Mouse (Mus musculus) midbrain, embryonic 11.5 days (tissue): ENCODE data around the gene Foxr1. TPM values are rescaled to one million over a fixed set of nuclear protein-coding genes. Genes with fewer than 3 reads are reported as not detected.
"Not testable (repeated sequence)": the region's sequence is repeated elsewhere in the genome, so short reads cannot be mapped to it uniquely, and the experiment has no call there.

Source experiments
- ATAC-seq: fragments of 200-750 bp; cut with Nextera tagmentation; 2 replicates; pipeline ENCODE4 v1.8.0; 2017; ENCODE audit warnings: moderate TSS enrichment, moderate library complexity; ENCODE audit not compliant: low FRiP score
- DNase-seq: peaks from one replicate; pipeline ENCODE4 v3.0.0; 2015; ENCODE audit warnings: low spot score; ENCODE audit errors: missing footprints
- H3K27ac ChIP-seq: fragments of 300-500 bp; sonication (generic); 2 replicates; pipeline ENCODE4 v1.5.1; 2014; ENCODE audit warnings: low read depth, low read length
- H3K27me3 ChIP-seq: fragments of 300-500 bp; sonication (generic); 2 replicates; pipeline ENCODE4 v1.6.1; 2014; ENCODE audit warnings: mild to moderate bottlenecking, low read length, moderate library complexity, mixed read lengths; ENCODE audit not compliant: control insufficient read depth, insufficient read depth
- H3K36me3 ChIP-seq: fragments of 300-500 bp; sonication (generic); 2 replicates; pipeline ENCODE4 v1.6.1; 2014; ENCODE audit warnings: mild to moderate bottlenecking, low read length, moderate library complexity, mixed read lengths; ENCODE audit not compliant: control insufficient read depth, insufficient read depth
- H3K4me1 ChIP-seq: fragments of 300-500 bp; sonication (generic); 2 replicates; pipeline ENCODE4 v1.6.1; 2014; ENCODE audit warnings: low read length; ENCODE audit not compliant: control insufficient read depth, insufficient read depth
- H3K4me2 ChIP-seq: fragments of 300-500 bp; sonication (generic); 2 replicates; pipeline ENCODE4 v1.6.1; 2014; ENCODE audit warnings: mild to moderate bottlenecking, moderate library complexity
- H3K4me3 ChIP-seq: fragments of 300-500 bp; sonication (generic); 2 replicates; pipeline ENCODE4 v1.5.1; 2014; ENCODE audit warnings: low read depth, low read length
- H3K9ac ChIP-seq: fragments of 300-500 bp; sonication (generic); 2 replicates; pipeline ENCODE4 v1.6.1; 2014; ENCODE audit warnings: low read length
- H3K9me3 ChIP-seq: fragments of 300-500 bp; sonication (generic); 2 replicates; pipeline ENCODE4 v1.6.1; 2016; ENCODE audit warnings: low read length; ENCODE audit not compliant: control insufficient read depth
- WGBS: fragments of 180-500 bp; shearing (Covaris S2); extraction: QIAGEN DNeasy Blood & Tissue Kit; methylation state at CpG from one replicate; pipeline ENCODE4 v1.1.7; 2014; 5-methylcytosine and 5-hydroxymethylcytosine counted together
- polyA plus RNA-seq: library from polyadenylated mRNA; unstranded; fragments of >200 nt; fragmentation: Nextera tagmentation; extraction: Ambion mirVana; gene quantifications from 2 replicates; pipeline ENCODE4 v1.2.1, GENCODE M21; 2014

Gene Foxr1
- polyA plus RNA-seq, 1 experiment from 2014 or later, result not detected

DNA sequence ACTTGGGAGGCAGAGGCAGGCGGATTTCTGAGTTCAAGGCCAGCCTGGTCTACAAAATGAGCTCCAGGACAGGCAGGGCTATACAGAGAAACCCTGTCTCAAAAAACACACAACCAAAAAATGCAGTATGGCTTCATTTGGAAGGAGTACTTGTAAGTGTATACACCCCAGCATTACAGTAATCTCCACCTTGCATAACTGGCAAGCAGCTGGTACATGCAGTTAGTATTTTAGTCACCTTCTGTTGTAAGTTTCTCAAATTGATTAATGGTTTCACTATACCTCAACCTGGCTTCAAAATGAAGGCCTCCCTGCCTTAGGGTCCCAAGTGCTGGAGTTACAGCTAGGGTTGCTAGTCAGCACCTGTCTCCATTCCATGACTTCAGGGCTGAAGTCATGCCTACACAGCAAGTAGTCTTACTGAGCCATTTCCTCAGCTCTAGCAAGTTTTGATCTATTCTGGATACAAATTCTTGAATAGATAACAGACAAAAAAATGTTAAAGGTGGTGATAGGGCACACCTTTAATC is 29.3 kb downstream of the Foxr1 start:
- no peak for ATAC-seq
- H3K27me3 ChIP-seq, result no peaks in the 10 kb centered on the region
- H3K36me3 ChIP-seq, result peaks cover 21% of the 10 kb centered on the region
- DNase-seq, result peak; percentile 78
- no peak overlapping the region for H3K4me2 ChIP-seq
- no peaks in the 10 kb centered on the region for H3K9me3 ChIP-seq
- H3K4me3 ChIP-seq, result no peak overlapping the region
- 0 out of 2 replicates have a peak, but pooled peaks cover 2% of the 10 kb centered on the region for H3K4me1 ChIP-seq
- WGBS, result 91% methylated on average over 1 of the region's 1 CpGs
- no peak overlapping the region for H3K27ac ChIP-seq
- H3K9ac ChIP-seq, result no peak overlapping the region

DNA sequence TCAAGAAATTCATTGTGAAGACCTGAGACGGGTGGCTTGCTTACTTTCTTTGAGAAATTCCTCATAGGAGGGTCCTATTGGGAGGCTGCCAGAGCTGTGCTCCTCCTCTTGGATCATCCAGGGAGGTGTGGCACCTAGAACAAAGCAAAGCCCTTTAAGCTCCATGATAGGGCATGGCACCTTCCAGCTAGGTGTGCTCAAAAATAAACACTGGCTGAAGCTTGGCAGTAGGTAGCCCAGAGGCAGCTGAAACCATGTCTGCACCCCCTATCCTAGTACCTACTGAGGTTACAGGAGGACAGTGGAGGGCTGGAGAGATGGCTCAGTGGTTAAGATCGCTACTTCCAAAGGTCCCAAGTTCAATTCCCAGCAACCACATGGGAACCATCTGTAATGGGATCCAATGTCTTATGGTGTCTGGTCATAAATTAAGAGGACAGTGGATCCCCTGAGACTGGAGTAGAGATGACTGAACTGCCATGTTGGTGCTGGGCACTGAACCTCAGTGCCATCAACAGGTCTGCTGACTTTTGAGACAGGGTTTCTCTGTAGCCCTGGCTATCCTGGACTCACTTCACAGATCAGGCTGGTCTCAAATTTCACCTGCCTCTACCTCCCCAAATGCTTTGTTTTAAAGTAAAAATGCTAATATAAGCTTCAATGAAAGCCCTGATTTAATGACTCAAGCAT is 30.1 kb downstream of the Foxr1 start:
- WGBS, result 91% methylated on average over 2 of the region's 2 CpGs
- H3K9me3 ChIP-seq, result no peaks in the 10 kb centered on the region
- H3K9ac ChIP-seq, result no peak overlapping the region
- H3K27me3 ChIP-seq, result no peaks in the 10 kb centered on the region
- peaks cover 21% of the 10 kb centered on the region for H3K36me3 ChIP-seq
- no peak overlapping the region for H3K4me2 ChIP-seq
- DNase-seq (peak; percentile 85), ATAC-seq (no peak)
- peaks cover 5% of the 10 kb centered on the region; the same call in 1 of the 2 replicates for H3K4me1 ChIP-seq
- no peak overlapping the region for H3K27ac ChIP-seq
- no peak overlapping the region for H3K4me3 ChIP-seq

DNA sequence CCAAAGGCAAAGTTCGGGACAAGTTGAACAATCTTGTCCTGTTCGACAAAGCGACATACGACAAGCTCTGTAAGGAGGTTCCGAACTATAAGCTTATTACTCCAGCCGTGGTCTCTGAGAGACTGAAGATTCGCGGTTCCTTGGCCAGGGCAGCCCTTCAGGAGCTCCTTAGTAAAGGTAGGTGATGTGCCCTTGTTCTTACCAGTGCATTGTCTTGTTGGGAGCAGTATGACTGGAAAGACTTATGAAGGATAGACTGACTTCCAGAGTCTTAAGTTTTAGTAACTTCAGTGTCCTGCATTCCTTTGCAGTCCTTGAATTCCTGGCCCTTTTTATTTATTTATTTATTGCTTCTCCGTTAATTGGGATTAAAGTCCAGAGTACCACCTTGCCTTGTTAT is 32.2 kb downstream of the Foxr1 start:
- not testable (repeated sequence) for H3K9me3 ChIP-seq, H3K27me3 ChIP-seq, H3K9ac ChIP-seq, H3K4me1 ChIP-seq, H3K27ac ChIP-seq, ATAC-seq
- DNase-seq, result peak; percentile 8
- whole genome bisulfite sequencing, result 80% methylated on average over 9 of the region's 9 CpGs
- peak overlapping the region; percentile 52 for H3K4me2 ChIP-seq
- H3K36me3 ChIP-seq, result peaks cover 25% of the 10 kb centered on the region
- H3K4me3 ChIP-seq, result peak overlapping the region; percentile 83

DNA sequence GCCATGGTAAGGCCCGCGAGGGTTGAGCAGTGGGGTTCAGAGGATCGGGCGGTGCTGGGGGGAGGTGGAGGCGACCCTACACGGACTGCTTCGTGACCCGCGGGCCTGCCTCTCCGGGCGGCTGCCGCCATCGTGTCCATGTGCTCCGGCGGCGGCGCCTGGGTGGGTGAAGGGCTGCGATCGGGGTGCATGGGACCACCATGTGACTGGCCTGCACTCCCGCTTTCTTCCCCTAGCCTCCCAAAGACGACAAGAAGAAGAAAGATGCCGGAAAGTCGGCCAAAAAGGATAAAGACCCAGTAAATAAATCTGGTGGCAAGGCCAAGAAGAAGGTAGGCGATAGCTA is 33.2 kb downstream of the Foxr1 start:
- H3K4me1 ChIP-seq, result peaks cover 7% of the 10 kb centered on the region
- no peak for ATAC-seq
- H3K9ac ChIP-seq, result peak overlapping the region; percentile 88
- peak overlapping the region; percentile 52 for H3K4me2 ChIP-seq
- peak overlapping the region; percentile 80; the same call in 1 of the 2 replicates for H3K27ac ChIP-seq
- no peaks in the 10 kb centered on the region for H3K27me3 ChIP-seq
- H3K9me3 ChIP-seq, result no peaks in the 10 kb centered on the region
- peak overlapping the region; percentile 83 for H3K4me3 ChIP-seq
- no peak for DNase-seq
- H3K36me3 ChIP-seq, result peaks cover 22% of the 10 kb centered on the region
- WGBS, result 1% methylated on average over 24 of the region's 24 CpGs

DNA sequence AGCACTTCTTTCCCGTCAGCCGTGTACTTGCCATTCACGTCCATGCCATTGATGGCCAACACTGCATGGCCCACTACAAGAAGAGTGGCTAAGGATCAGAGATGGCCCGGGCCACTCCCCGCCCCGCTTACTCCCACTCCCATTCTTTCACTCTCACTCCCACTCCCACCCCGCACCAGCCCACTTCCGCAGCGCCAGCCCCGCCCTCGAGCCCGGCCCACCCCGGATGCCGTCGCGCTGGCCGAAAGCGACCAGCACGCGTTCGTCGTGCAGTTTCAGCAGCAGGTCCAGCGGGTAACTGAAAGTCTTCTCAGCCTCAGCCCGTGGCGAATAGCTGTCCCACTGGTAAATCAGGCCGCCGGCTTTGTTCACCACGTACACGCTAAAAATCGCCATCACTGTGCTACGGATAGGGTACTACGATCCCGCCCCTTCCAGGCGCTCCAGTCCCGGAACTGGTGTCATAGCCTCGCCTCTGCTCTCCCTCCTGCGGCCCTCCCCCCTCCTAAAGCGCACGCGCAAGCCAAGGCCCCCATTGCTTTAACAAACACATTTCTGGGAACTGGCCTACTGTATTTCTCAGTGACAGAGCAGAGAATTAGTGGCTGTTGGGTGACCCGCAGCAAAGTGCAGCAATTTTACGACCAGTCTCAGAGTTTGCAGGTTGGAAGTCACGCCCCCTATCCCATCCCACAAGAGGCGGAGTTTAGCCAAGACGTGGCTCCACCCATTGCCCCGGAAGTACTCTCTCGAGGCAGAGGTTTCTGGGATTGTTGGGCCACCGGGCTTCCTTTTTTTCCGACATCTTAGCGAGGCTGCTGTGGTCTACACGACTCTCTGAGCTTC is 33.8 kb downstream of the Foxr1 start, which contains the start of the genes Rps25 and Trappc4:
TSS of gene Rps25 (plus strand) at position 234 of the 846 bp plus-strand sequence.
TSS of gene Trappc4 (minus strand) at position 695 of the 846 bp plus-strand sequence.
- H3K36me3 ChIP-seq, result peaks cover 26% of the 10 kb centered on the region
- under 1% methylated on average over 51 of the region's 51 CpGs for WGBS
- peak; percentile 96 for ATAC-seq

DNA sequence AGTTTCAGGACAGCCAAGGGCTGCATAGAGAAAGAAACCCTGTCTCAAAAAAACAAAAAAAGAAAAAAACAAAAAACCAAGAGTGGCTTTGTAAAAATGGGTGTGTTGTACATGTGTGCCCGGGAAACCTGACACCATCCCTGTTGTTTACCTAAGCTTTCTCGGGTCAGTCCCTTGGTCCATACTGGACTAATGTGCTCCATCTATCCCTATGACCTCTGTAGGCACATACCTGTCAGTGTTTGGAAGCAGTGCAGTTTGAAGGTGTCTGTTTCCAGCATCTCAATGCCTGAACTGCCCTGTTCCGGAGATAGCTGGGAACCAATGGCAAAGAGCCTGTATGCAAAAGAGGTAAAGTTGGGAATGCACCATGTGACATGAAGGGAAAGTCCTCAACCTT is 35.9 kb downstream of the Foxr1 start:
- Histone ChIP-seq H3K9ac (no peak overlapping the region), H3K27ac (no peak overlapping the region), H3K9me3 (no peaks in the 10 kb centered on the region), H3K36me3 (peaks cover 18% of the 10 kb centered on the region), H3K4me3 (no peak overlapping the region), H3K4me2 (no peak overlapping the region), H3K27me3 (no peaks in the 10 kb centered on the region), H3K4me1 (peaks cover 7% of the 10 kb centered on the region)
- WGBS, result 86% methylated on average over 3 of the region's 3 CpGs
- DNase-seq, result no peak
- no peak for ATAC-seq

More for the DNA sequence above, 33.8 kb downstream of the Foxr1 start, which contains the start of the genes Rps25 and Trappc4:
- Histone ChIP-seq H3K27ac (peak within 1 kb of the TSS; percentile 80), H3K4me3 (peak within 1 kb of the TSS; percentile 83), H3K27me3 (no peaks in the 10 kb centered on the region), H3K9ac (peak within 1 kb of the TSS; percentile 88), H3K9me3 (no peaks in the 10 kb centered on the region), H3K4me1 (peaks cover 7% of the 10 kb centered on the region), H3K4me2 (peak within 1 kb of the TSS; percentile 52)
- DNase-seq, result peak; percentile 99

DNA sequence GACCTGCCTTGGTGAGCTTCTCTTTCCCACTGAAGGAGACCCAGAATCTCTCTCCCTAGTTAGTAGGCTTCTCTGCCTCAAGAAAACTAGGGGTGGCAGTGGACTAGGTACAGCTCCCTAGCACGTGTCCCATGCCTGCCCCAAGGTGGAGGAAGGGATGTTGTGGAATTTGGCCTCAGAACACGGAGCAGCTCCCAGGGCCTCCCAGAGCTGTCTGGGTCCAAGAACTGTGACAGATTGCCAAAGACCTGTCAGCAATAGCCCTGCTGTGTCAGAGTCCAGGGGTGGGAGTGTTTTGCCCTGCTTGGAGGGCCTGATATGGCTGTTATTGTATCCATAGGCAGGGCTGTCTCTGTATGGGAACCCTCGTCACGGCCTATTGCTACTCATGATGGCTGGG is 39.9 kb downstream of the Foxr1 start:
- H3K27ac ChIP-seq, result no peak overlapping the region
- ATAC-seq (no peak), DNase-seq (no peak)
- no peak overlapping the region for H3K4me2 ChIP-seq
- H3K9me3 ChIP-seq, result no peaks in the 10 kb centered on the region
- WGBS, result 89% methylated on average over 4 of the region's 4 CpGs
- no peak overlapping the region for H3K4me3 ChIP-seq
- no peaks in the 10 kb centered on the region for H3K27me3 ChIP-seq
- H3K9ac ChIP-seq, result no peak overlapping the region
- peaks cover 11% of the 10 kb centered on the region for H3K36me3 ChIP-seq
- peaks cover 11% of the 10 kb centered on the region for H3K4me1 ChIP-seq

DNA sequence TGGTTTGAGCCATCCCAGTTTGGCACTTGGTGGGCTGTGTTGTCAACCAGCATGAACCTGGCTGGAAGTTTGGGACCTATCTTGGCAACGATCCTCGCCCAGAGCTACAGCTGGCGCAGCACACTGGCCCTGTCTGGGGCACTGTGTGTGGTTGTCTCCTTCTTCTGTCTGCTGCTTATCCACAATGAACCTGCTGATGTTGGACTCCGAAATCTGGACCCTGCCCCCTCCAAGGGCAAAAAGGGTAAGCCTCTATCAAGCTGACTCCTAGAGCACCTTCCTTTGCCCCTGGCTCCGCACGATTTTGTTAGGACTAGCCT is 41.2 kb downstream of the Foxr1 start:
- Histone ChIP-seq H3K27ac (no peak overlapping the region), H3K4me1 (peaks cover 7% of the 10 kb centered on the region; the same call in 1 of the 2 replicates), H3K4me2 (no peak overlapping the region), H3K9ac (no peak overlapping the region), H3K36me3 (peaks cover 7% of the 10 kb centered on the region), H3K27me3 (no peaks in the 10 kb centered on the region), H3K4me3 (no peak overlapping the region), H3K9me3 (no peaks in the 10 kb centered on the region)
- 92% methylated on average over 6 of the region's 6 CpGs for WGBS
- DNase-seq (no peak), ATAC-seq (no peak)
